Mouse (Mus musculus) inflammation-experienced regulatory T-cells, adult 6 months (primary cell): ENCODE results near the gene Slc5a11. TPM values are rescaled to one million over a fixed set of nuclear protein-coding genes. Genes with fewer than 3 reads are reported as not detected.

Source experiments
- ATAC-seq: one replicate; pipeline ENCODE4 v1.8.0; 2017
- polyA plus RNA-seq, 3 experiments: library from polyadenylated mRNA; unstranded; fragments of 100-300 nt; shearing (Covaris generic); gene quantifications; one replicate each; pipeline ENCODE4 v1.2.1; 2017

Gene Slc5a11
- polyA plus RNA-seq, 3 experiments from 2014 or later: 0.27 to 1.9 (median 0.60) TPM

GRCm38 (mm10) chr7:123287903-123288302 is 73.3 kb downstream of the Slc5a11 start:
- ATAC-seq: no peak

- no peak for ATAC-seq
Observed at GRCm38 (mm10) chr7:123289176-123289575, 74.6 kb downstream of the Slc5a11 start.

- no peak for ATAC-seq
Observed at GRCm38 (mm10) chr7:123291942-123292341, 77.4 kb downstream of the Slc5a11 start.

GRCm38 (mm10) chr7:123293898-123294297 is 79.3 kb downstream of the Slc5a11 start:
- ATAC-seq: no peak

GRCm38 (mm10) chr7:123295423-123295822 is 80.8 kb downstream of the Slc5a11 start:
- ATAC-seq: no peak

GRCm38 (mm10) chr7:123296097-123296496 is 81.5 kb downstream of the Slc5a11 start:
- ATAC-seq: no peak

- ATAC-seq: no peak
Observed at GRCm38 (mm10) chr7:123298225-123298624, 83.6 kb downstream of the Slc5a11 start.

- ATAC-seq: no peak
Observed at GRCm38 (mm10) chr7:123300258-123300657, 85.7 kb downstream of the Slc5a11 start.

GRCm38 (mm10) chr7:123305397-123305796 is 90.8 kb downstream of the Slc5a11 start:
- no peak for ATAC-seq

- ATAC-seq: no peak
Observed at GRCm38 (mm10) chr7:123307236-123307635, 92.7 kb downstream of the Slc5a11 start.

GRCm38 (mm10) chr7:123307887-123308558 is 93.4 kb downstream of the Slc5a11 start:
- no peak for ATAC-seq

- ATAC-seq: no peak
Observed at GRCm38 (mm10) chr7:123311836-123312235, 97.3 kb downstream of the Slc5a11 start.

GRCm38 (mm10) chr7:123312738-123313137 is 98.2 kb downstream of the Slc5a11 start:
- no peak for ATAC-seq

- ATAC-seq: peak; percentile 88
Observed at GRCm38 (mm10) chr7:123322452-123323121, 108.0 kb downstream of the Slc5a11 start.

Other genes with a start within 250 kb of the Slc5a11 start
- 10 to 100 TPM; 33.9 to 66.1 (median 58.2) TPM for gene Rbbp6, start 249.1 kb upstream of the Slc5a11 start, polyA plus RNA-seq
- gene Tnrc6a, start 90.9 kb upstream of the Slc5a11 start, polyA plus RNA-seq: 100 to 1,000 TPM in 1 of 3 experiments, 10 to 100 TPM in 2; 63.0 to 158 (median 70.6) TPM
- gene Lcmt1, start 155.0 kb downstream of the Slc5a11 start, polyA plus RNA-seq: 10 to 100 TPM; 28.0 to 33.4 (median 30.3) TPM
- 10 to 100 TPM; 19.5 to 23.4 (median 22.6) TPM for gene Arhgap17, start 155.1 kb downstream of the Slc5a11 start, polyA plus RNA-seq
- not detected for gene Aqp8, start 247.5 kb downstream of the Slc5a11 start, polyA plus RNA-seq